Mouse (Mus musculus) midbrain, postnatal 0 days (tissue): ENCODE data around the gene Alg5. TPM values are rescaled to one million over a fixed set of nuclear protein-coding genes. Genes with fewer than 3 reads are reported as not detected.

Experiments
- ATAC-seq: fragments of 200-750 bp; cut with Nextera tagmentation; 2 replicates; pipeline ENCODE4 v1.8.0; 2017; ENCODE audit warnings: moderate number of reproducible peaks, mild to moderate bottlenecking, moderate TSS enrichment, moderate library complexity; ENCODE audit not compliant: low FRiP score
- DNase-seq: peaks from one replicate; pipeline ENCODE4 v3.0.0-alpha.2; 2015; ENCODE audit warnings: low spot score
- H3K27ac ChIP-seq: fragments of 300-500 bp; sonication (generic); 2 replicates; pipeline ENCODE4 v1.5.1; 2014; ENCODE audit warnings: low read depth, mild to moderate bottlenecking, low read length, mixed read lengths
- H3K27me3 ChIP-seq: fragments of 300-500 bp; sonication (generic); 2 replicates; pipeline ENCODE4 v1.6.1; 2014; ENCODE audit warnings: low read length, control low read depth, mixed read lengths; ENCODE audit not compliant: insufficient read depth
- H3K36me3 ChIP-seq: fragments of 300-500 bp; sonication (generic); 2 replicates; pipeline ENCODE4 v1.6.1; 2014; ENCODE audit warnings: low read length, control low read depth, mixed read lengths; ENCODE audit not compliant: insufficient read depth
- H3K4me1 ChIP-seq: fragments of 300-500 bp; sonication (generic); 2 replicates; pipeline ENCODE4 v1.6.1; 2014; ENCODE audit warnings: mild to moderate bottlenecking, control low read depth, antibody characterized with exemption, low read length, mixed read lengths; ENCODE audit not compliant: insufficient read depth
- H3K4me2 ChIP-seq: fragments of 300-500 bp; sonication (generic); 2 replicates; pipeline ENCODE4 v1.6.1; 2014; ENCODE audit warnings: low read depth, mild to moderate bottlenecking, low read length, mixed read lengths; ENCODE audit not compliant: poor library complexity, severe bottlenecking
- H3K4me3 ChIP-seq: fragments of 300-500 bp; sonication (generic); 2 replicates; pipeline ENCODE4 v1.5.1; 2014; ENCODE audit warnings: low read depth, mild to moderate bottlenecking, low read length, moderate library complexity
- H3K9ac ChIP-seq: fragments of 300-500 bp; sonication (generic); replicated peaks from 2 replicates; pipeline ENCODE4 v1.6.1; 2014; ENCODE audit warnings: mild to moderate bottlenecking, low read length, moderate library complexity, mixed read lengths; ENCODE audit not compliant: poor library complexity, severe bottlenecking
- H3K9me3 ChIP-seq: fragments of 300-500 bp; sonication (generic); 2 replicates; pipeline ENCODE4 v1.6.1; 2016; ENCODE audit warnings: low read length, control low read depth
- CTCF ChIP-seq: IDR thresholded peaks from 2 replicates; pipeline ENCODE4 v1.5.1; 2016; ENCODE audit warnings: antibody characterized with exemption, mild to moderate bottlenecking
- WGBS: fragments of 180-500 bp; shearing (Covaris S2); extraction: QIAGEN DNeasy Blood & Tissue Kit; methylation state at CpG from one replicate; pipeline ENCODE4 v1.1.7; 2014; 5-methylcytosine and 5-hydroxymethylcytosine counted together
- polyA plus RNA-seq: library from polyadenylated mRNA; unstranded; fragments of >200 nt; fragmentation: Nextera tagmentation; extraction: Ambion mirVana; gene quantifications from 2 replicates; pipeline ENCODE4 v1.2.1, GENCODE M21; 2015
- total RNA-seq: library from RNA; depleted of rRNA; stranded (reverse); fragments of >200 nt; gene quantifications from 2 replicates; pipeline ENCODE4 v1.2.3, GENCODE M21; 2014

Alg5 gene
- total and polyA plus RNA-seq, 2 experiments from 2014 or later, result 18.9 to 65.8 TPM

- WGBS, result 59% methylated on average over 3 of the region's 3 CpGs
- no peak for TF ChIP-seq CTCF
- no peak overlapping the region for H3K9ac ChIP-seq
- H3K36me3 ChIP-seq, result peaks cover 44% of the 10 kb centered on the region
- DNase-seq (no peak), ATAC-seq (no peak)
- no peaks in the 10 kb centered on the region for H3K4me1 ChIP-seq
- H3K9me3 ChIP-seq, result no peaks in the 10 kb centered on the region
- H3K4me3 ChIP-seq, result no peak overlapping the region
- H3K27me3 ChIP-seq, result no peaks in the 10 kb centered on the region
- H3K4me2 ChIP-seq, result no peak overlapping the region
- no peak overlapping the region for H3K27ac ChIP-seq
Observed at GRCm38 (mm10) chr3:54718947-54719346, 16.4 kb upstream of the Alg5 start.

GRCm38 (mm10) chr3:54723741-54724500, 11.4 kb upstream of the Alg5 start:
- TF ChIP-seq CTCF, result no peak
- Histone ChIP-seq H3K4me3 (no peak overlapping the region), H3K27ac (no peak overlapping the region), H3K27me3 (no peaks in the 10 kb centered on the region), H3K9ac (no peak overlapping the region), H3K4me2 (no peak overlapping the region), H3K36me3 (peaks cover 51% of the 10 kb centered on the region), H3K4me1 (no peaks in the 10 kb centered on the region), H3K9me3 (no peaks in the 10 kb centered on the region)
- ATAC-seq (no peak), DNase-seq (no peak)
- WGBS, result 89% methylated on average over 10 of the region's 10 CpGs

DNA sequence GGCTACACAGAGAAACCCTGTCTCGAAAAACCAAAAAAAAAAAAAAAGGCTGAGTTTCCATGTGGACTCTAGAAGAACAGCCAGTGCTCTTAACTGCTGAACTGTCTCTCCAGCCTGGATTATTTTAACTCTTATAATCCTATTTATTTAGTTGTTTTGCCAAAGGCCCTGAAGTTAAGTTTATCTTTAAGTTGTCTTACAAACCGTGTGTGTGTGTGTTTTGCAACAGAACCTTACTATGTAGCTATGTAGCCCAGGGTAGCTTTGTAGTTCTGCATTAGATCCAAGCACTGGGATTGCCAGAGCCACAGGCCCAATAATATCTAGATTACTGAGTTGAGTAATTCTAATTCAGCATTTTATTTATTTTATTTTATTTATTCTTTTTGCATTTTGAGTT, 10.0 kb upstream of the Alg5 start:
- Histone ChIP-seq H3K27me3 (no peaks in the 10 kb centered on the region), H3K4me3 (no peak overlapping the region), H3K9ac (no peak overlapping the region), H3K4me2 (no peak overlapping the region), H3K36me3 (peaks cover 65% of the 10 kb centered on the region), H3K27ac (no peak overlapping the region), H3K4me1 (no peaks in the 10 kb centered on the region), H3K9me3 (no peaks in the 10 kb centered on the region)
- ATAC-seq (no peak), DNase-seq (no peak)
- WGBS, result 91% methylated on average over 2 of the region's 2 CpGs
- TF ChIP-seq CTCF, result no peak

DNA sequence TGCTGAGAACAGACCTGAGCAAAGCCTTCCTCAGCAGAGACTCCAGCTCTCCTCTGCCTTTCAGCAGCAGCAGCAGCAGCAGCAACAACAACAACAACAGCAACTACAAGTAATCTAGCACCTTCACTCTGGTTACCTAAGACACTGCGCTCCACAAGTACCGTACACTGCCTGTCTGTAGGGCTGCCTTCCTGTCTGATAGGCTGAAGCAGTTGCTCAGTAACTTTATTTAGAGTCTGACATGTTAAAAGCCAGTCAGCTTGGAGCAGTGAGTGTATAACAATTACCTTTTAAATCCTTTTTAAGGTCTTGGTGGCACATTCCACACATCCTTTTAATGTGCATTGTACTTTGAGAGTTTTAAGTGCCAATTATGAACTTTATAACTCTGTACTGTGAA, 7.8 kb upstream of the Alg5 start:
- 98% methylated on average over 2 of the region's 2 CpGs for WGBS
- no peak overlapping the region for H3K9ac ChIP-seq
- no peak overlapping the region for H3K27ac ChIP-seq
- H3K36me3 ChIP-seq, result peaks cover 60% of the 10 kb centered on the region
- no peak for TF ChIP-seq CTCF
- DNase-seq (no peak), ATAC-seq (no peak)
- H3K4me2 ChIP-seq, result no peak overlapping the region
- no peaks in the 10 kb centered on the region for H3K27me3 ChIP-seq
- no peak overlapping the region for H3K4me3 ChIP-seq
- H3K4me1 ChIP-seq, result no peaks in the 10 kb centered on the region
- no peaks in the 10 kb centered on the region for H3K9me3 ChIP-seq

- peaks cover 57% of the 10 kb centered on the region for H3K36me3 ChIP-seq
- no peaks in the 10 kb centered on the region for H3K9me3 ChIP-seq
- H3K27me3 ChIP-seq, result no peaks in the 10 kb centered on the region
- WGBS, result 92% methylated on average over 6 of the region's 6 CpGs
- H3K4me2 ChIP-seq, result no peak overlapping the region
- no peaks in the 10 kb centered on the region for H3K4me1 ChIP-seq
- no peak for TF ChIP-seq CTCF
- ATAC-seq (no peak), DNase-seq (no peak)
- H3K4me3 ChIP-seq, result no peak overlapping the region
- H3K27ac ChIP-seq, result no peak overlapping the region
- no peak overlapping the region for H3K9ac ChIP-seq
Observed at GRCm38 (mm10) chr3:54728100-54728499, 7.2 kb upstream of the Alg5 start.

- Histone ChIP-seq H3K4me2 (no peak overlapping the region), H3K9ac (no peak overlapping the region), H3K36me3 (peaks cover 48% of the 10 kb centered on the region), H3K4me1 (0 out of 2 replicates have a peak, but pooled peaks cover 4% of the 10 kb centered on the region), H3K27me3 (no peaks in the 10 kb centered on the region), H3K4me3 (no peak overlapping the region), H3K9me3 (no peaks in the 10 kb centered on the region), H3K27ac (no peak overlapping the region)
- TF ChIP-seq CTCF, result no peak
- no peak for ATAC-seq
- WGBS, result 89% methylated on average over 8 of the region's 8 CpGs
- DNase-seq, result no peak
Observed at GRCm38 (mm10) chr3:54731626-54732150, 3.7 kb upstream of the Alg5 start.
